Mouse (Mus musculus): ENCODE data around the gene Smarca2. TPM values are rescaled to one million over a fixed set of nuclear protein-coding genes. Genes with fewer than 3 reads are reported as not detected.

Gene Smarca2
- polyA plus RNA-seq, 1 experiment from 2014 or later: 72.0 TPM

DNA sequence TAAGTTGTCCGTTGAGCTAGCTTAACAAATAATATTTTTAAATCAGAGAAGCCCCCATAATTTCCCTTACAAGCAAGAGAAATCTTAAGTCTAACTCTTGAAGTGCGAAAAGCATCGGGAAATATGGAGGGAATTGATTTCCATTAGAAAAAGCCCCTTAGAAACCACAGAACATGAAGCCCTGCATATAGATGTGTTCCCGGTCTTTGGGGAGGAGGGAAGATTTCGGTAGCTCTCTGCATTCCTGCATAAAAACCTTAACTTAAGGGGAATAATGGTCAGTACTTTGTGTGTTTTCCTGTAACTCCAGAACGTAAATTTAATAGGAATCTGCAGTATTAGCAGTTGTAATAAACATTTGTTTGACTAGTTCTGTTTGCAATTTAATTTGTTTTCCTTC lies 143.8 kb downstream of the Smarca2 start:
- Histone ChIP-seq H3K27me3 (no peaks in the 10 kb centered on the region), H3K9ac (replicated peaks) (peak overlapping the region; percentile 66), H3K36me3 (peaks cover 20% of the 10 kb centered on the region; the same call in 1 of the 2 replicates), H3K4me1 (replicated peaks) (peaks cover 32% of the 10 kb centered on the region), H3K4me3 (replicated peaks) (peak overlapping the region; percentile 49), H3K27ac (peak overlapping the region; percentile 99), H3K4me2 (peak overlapping the region; percentile 68), H3K9me3 (no peaks in the 10 kb centered on the region)
- no peak for ATAC-seq (ENCODE audit: insufficient number of reproducible peaks, insufficient read depth, low FRiP score, low TSS enrichment, low read depth)
- WGBS: under 1% methylated on average over 6 of the region's 6 CpGs

DNA sequence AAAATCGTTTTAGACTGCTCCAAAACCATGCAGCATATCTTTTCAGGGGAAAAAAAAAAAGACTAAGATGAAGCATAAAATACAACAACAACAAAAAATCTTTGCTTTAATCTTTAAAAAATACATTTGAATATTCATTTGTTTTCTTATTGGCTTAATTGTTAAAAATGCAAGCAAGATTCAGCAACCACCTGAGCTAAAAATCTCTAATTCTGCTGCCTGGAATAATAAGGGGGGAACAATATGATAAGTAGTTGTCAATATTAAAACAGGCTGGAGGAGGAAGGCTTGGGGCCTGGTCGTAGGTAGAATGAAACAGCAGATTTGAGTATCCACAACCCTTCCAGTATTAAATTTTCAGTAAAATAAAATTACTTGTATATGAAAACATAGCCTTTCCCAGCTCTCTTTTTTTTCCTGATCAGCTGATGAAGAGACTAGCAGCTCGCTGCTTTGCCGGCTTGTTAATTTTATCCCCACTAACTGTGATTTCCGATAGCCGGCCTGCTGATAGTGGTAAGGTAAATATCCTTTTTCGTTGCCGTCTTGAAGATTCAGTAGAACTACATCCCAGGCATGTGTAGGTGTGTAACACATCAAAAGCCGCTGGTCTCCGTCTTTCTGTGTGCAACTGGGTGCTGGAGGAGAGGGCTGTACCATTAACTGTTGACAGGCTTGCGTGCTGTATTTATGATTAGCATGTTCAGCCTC lies 144.7 kb downstream of the Smarca2 start:
- H3K27ac ChIP-seq: peak overlapping the region; percentile 99
- no peak for ATAC-seq (ENCODE audit: insufficient number of reproducible peaks, insufficient read depth, low FRiP score, low TSS enrichment, low read depth)
- WGBS: 23% methylated on average over 11 of the region's 11 CpGs
- peak overlapping the region; percentile 47 for H3K9ac ChIP-seq (replicated peaks)
- peak overlapping the region; percentile 49 for H3K4me3 ChIP-seq (replicated peaks)
- H3K27me3 ChIP-seq: no peaks in the 10 kb centered on the region
- peaks cover 39% of the 10 kb centered on the region for H3K4me1 ChIP-seq (replicated peaks)
- H3K9me3 ChIP-seq: no peaks in the 10 kb centered on the region
- peak overlapping the region; percentile 68 for H3K4me2 ChIP-seq
- peaks cover 14% of the 10 kb centered on the region; the same call in 1 of the 2 replicates for H3K36me3 ChIP-seq

DNA sequence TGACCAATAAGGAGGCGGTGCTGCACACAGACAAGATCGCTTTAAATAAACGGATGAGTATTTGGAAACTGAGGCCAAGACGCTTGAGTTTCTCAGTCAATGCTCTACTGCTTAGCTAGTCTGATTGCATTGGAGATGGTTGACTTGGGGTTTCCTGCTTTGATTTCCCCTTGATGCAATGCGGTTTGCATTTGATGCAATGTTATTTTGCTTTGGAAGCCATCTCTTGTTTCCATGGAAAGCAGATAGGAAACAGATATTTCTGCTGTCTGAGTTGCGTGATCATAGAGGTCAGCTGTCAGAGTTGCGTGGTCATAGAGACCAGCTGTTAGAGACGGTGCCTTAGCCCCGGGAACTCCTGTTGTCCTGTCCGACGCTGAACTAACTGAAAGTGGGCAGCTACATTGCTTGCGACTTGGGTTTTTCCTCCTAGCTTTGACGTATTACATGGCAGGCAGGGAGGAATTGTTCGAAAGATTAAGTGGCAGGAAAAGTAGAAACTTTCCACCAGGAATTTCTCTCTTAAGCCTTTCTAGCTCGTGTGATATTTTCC lies 147.8 kb downstream of the Smarca2 start:
- no peak overlapping the region for H3K4me2 ChIP-seq

DNA sequence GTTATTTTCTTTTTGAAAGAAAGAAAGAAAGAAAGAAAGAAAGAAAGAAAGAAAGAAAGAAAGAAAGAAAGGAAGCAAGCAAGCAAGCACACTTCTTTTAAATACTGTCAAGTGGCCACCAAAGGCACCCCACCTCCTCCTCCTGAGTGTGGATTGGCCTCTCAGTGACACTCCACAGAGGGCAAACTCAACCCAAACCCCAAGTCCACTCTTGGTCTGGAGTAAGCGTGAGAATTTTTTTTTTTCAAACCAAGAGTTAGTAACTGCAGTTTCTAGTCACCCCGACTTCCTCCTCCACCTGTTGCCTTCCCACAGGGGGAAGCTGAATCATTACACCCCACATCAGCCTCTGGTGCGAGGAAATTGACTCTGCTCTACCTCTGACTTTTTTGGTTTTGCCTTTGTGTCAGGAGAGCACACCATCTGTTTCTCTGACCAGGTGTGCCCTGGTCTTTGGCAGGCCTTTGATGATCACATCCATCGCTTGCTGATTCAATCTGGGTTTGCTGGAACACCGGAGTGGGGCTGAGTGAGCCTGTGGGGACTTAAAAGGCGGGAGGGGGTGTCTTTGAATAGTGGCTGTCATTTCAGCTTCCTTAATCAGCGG lies 148.5 kb downstream of the Smarca2 start:
- Histone ChIP-seq H3K27me3 (no peaks in the 10 kb centered on the region), H3K27ac (peak overlapping the region; percentile 7; the same call in 1 of the 2 replicates), H3K4me3 (replicated peaks) (no peak overlapping the region), H3K9me3 (no peaks in the 10 kb centered on the region), H3K9ac (replicated peaks) (no peak overlapping the region), H3K4me2 (no peak overlapping the region), H3K36me3 (peaks cover 27% of the 10 kb centered on the region; the same call in 1 of the 2 replicates), H3K4me1 (replicated peaks) (peaks cover 28% of the 10 kb centered on the region)
- ATAC-seq (ENCODE audit: insufficient number of reproducible peaks, insufficient read depth, low FRiP score, low TSS enrichment, low read depth): no peak
- 42% methylated on average over 7 of the region's 7 CpGs for WGBS

More for the DNA sequence above, 147.8 kb downstream of the Smarca2 start:
- H3K9me3 ChIP-seq: no peaks in the 10 kb centered on the region
- peaks cover 28% of the 10 kb centered on the region for H3K4me1 ChIP-seq (replicated peaks)
- no peak overlapping the region for H3K4me3 ChIP-seq (replicated peaks)
- H3K27ac ChIP-seq: no peak overlapping the region
- no peak for ATAC-seq (ENCODE audit: insufficient number of reproducible peaks, insufficient read depth, low FRiP score, low TSS enrichment, low read depth)
- H3K36me3 ChIP-seq: peaks cover 27% of the 10 kb centered on the region; the same call in 1 of the 2 replicates
- WGBS: 80% methylated on average over 15 of the region's 15 CpGs
- no peak overlapping the region for H3K9ac ChIP-seq (replicated peaks)
- H3K27me3 ChIP-seq: no peaks in the 10 kb centered on the region

DNA sequence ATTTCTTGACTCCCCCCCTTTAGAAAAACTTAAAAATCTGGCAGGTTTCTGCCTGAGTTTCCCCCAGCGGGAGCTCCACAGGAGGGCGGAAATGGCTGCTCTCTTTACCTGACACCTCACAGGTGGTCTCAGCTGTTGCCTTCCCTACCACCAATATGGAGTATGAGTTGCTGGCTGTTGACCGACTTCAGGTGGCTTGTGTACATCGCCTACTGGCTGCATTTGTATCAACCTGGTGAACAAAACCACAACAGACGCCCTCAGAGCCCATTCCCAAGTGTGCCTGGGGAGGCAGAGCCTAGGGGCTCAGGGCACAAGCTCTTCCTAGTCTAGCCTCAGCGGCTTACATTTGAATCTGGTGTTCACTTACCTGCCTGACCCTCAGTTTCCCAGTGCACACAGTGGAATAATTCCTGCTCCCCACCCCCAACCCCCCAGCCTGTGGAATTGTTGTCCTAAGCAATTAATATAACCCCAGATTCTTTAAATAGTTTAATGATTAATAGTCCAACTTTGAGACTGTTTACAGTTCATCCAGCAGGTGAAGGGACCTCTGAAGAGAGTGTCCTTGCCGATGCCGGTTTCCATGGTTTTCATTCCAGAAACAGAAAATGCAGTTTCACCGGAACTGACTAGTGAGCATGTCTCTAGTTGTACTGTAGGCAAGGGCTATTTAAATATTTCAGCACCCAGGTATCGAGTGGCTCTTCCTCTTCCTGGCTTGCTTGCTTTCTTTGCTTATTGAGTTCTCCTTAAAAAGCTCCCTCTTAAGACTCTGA lies 149.4 kb downstream of the Smarca2 start:
- no peak for ATAC-seq (ENCODE audit: insufficient number of reproducible peaks, insufficient read depth, low FRiP score, low TSS enrichment, low read depth)
- H3K4me3 ChIP-seq (replicated peaks): no peak overlapping the region
- no peak overlapping the region for H3K27ac ChIP-seq
- H3K4me2 ChIP-seq: no peak overlapping the region
- no peaks in the 10 kb centered on the region for H3K27me3 ChIP-seq
- no peak overlapping the region for H3K9ac ChIP-seq (replicated peaks)
- H3K4me1 ChIP-seq (replicated peaks): peaks cover 28% of the 10 kb centered on the region
- 73% methylated on average over 10 of the region's 10 CpGs for WGBS
- H3K36me3 ChIP-seq: peaks cover 28% of the 10 kb centered on the region; the same call in 1 of the 2 replicates
- H3K9me3 ChIP-seq: no peaks in the 10 kb centered on the region

DNA sequence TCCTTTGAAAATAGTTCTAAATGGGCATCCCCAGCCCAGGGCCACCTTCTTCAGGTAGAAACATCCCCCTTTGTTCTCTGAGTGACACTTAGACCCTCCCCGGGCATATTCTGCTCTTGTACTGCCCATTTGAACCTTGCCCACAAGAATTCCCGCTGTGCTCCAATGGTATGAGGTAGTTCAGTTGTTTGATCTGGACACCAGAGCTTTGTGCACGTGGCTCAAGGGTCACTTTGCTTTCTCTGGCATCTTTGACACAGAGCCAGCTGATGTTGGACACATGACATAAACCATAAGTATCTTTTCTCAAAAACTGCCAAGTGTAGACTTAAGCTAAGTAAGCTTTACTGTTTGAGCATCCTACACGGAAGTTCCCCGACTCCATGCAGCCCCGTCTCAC lies 151.1 kb downstream of the Smarca2 start:
- H3K9ac ChIP-seq (replicated peaks): no peak overlapping the region
- H3K4me3 ChIP-seq (replicated peaks): no peak overlapping the region
- WGBS: 87% methylated on average over 6 of the region's 6 CpGs
- H3K27ac ChIP-seq: no peak overlapping the region
- no peaks in the 10 kb centered on the region for H3K27me3 ChIP-seq
- H3K9me3 ChIP-seq: no peaks in the 10 kb centered on the region
- no peak for ATAC-seq (ENCODE audit: insufficient number of reproducible peaks, insufficient read depth, low FRiP score, low TSS enrichment, low read depth)
- peaks cover 19% of the 10 kb centered on the region for H3K4me1 ChIP-seq (replicated peaks)
- peaks cover 43% of the 10 kb centered on the region for H3K36me3 ChIP-seq
- H3K4me2 ChIP-seq: no peak overlapping the region

DNA sequence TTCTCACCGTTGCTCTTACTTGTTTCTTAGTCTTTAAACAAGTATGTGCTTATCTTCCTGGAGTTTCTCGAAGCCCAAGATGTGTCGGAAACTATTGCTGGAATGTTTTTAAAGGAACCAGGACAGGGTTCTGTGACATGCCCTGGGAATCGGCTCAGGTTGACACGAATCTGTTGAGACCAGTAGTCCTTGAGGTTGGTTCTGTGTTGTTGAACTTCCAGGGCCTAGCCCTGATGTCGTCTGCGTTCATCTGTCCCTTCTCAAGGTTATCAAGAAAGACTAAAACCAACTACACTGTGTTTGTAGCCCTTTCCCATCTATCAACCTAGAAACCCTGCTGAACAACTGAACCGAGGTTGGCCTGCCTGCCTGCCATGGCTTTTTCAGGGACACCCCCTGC lies 151.5 kb downstream of the Smarca2 start:
- Histone ChIP-seq H3K9ac (replicated peaks) (no peak overlapping the region), H3K4me1 (replicated peaks) (peaks cover 16% of the 10 kb centered on the region), H3K36me3 (peaks cover 47% of the 10 kb centered on the region), H3K4me2 (no peak overlapping the region), H3K27me3 (no peaks in the 10 kb centered on the region), H3K4me3 (replicated peaks) (no peak overlapping the region), H3K9me3 (no peaks in the 10 kb centered on the region), H3K27ac (no peak overlapping the region)
- ATAC-seq (ENCODE audit: insufficient number of reproducible peaks, insufficient read depth, low FRiP score, low TSS enrichment, low read depth): no peak
- 84% methylated on average over 8 of the region's 8 CpGs for WGBS

DNA sequence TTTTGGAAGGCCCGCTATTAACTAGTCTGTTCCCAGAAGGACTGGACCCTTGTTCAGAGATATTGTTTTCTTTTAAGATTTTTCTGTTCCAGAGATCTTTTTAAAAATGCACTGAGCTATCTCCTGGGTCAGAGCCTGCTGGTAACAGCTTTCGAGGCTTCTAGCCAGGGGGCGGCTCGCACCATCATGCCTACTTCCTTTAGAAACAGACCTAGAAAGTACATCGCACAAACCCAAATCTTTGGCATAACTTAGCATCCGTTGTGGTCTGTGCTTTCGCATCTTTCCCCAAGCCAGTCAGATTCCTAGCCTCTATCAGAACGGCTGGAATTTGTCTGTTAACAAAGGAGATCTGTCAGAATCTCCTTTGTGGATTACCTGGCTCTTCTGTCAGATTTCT lies 153.3 kb downstream of the Smarca2 start:
- no peak overlapping the region for H3K27ac ChIP-seq
- no peak overlapping the region for H3K9ac ChIP-seq (replicated peaks)
- H3K4me3 ChIP-seq (replicated peaks): no peak overlapping the region
- H3K36me3 ChIP-seq: peaks cover 50% of the 10 kb centered on the region
- no peaks in the 10 kb centered on the region for H3K9me3 ChIP-seq
- H3K27me3 ChIP-seq: no peaks in the 10 kb centered on the region
- peaks cover 12% of the 10 kb centered on the region for H3K4me1 ChIP-seq (replicated peaks)
- no peak for ATAC-seq (ENCODE audit: insufficient number of reproducible peaks, insufficient read depth, low FRiP score, low TSS enrichment, low read depth)
- whole genome bisulfite sequencing: 91% methylated on average over 8 of the region's 8 CpGs
- H3K4me2 ChIP-seq: no peak overlapping the region

DNA sequence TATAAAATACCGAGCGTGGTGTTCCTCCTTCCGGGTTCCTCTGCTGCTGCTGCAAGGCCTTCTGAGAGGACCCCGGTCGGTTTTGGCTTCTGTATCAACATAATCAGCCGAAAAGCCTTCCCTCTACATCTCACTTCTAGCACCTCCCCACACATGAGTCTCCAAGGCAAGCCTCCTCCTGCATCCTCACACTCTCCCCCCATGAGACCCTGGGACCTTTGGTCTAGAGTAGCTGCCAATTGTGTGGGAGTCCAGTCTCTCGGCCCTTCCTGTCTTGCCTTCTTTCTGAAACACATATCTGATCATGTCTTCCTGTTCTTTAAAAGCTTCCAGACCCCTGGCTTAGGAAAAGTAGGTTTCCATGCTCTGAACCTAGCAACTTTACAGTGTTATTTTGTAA lies 153.8 kb downstream of the Smarca2 start:
- Histone ChIP-seq H3K9ac (replicated peaks) (no peak overlapping the region), H3K4me1 (replicated peaks) (peaks cover 8% of the 10 kb centered on the region), H3K4me3 (replicated peaks) (no peak overlapping the region), H3K27ac (no peak overlapping the region), H3K36me3 (peaks cover 48% of the 10 kb centered on the region), H3K4me2 (no peak overlapping the region), H3K9me3 (no peaks in the 10 kb centered on the region), H3K27me3 (no peaks in the 10 kb centered on the region)
- ATAC-seq (ENCODE audit: insufficient number of reproducible peaks, insufficient read depth, low FRiP score, low TSS enrichment, low read depth): no peak
- WGBS: 77% methylated on average over 7 of the region's 7 CpGs

DNA sequence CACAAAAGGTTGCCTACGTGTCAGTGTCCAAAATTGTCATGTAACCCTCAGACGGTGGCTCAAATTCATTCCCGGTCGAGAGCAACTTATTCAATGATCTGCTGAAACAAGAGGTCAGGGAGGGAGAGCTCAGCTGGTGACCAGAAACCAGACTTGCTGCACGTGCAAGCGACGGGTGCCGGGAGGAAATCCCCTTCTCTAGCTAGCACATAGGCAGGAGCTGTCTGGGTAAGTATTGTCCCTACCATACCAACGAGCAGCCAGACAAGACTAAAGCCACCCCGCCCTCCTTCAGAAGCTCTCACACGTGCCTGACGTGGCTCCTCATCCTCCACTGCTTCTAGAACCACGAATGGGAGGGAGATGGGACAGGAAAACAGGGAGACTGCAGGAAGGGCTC lies 154.4 kb downstream of the Smarca2 start:
- Histone ChIP-seq H3K36me3 (peaks cover 48% of the 10 kb centered on the region), H3K4me1 (replicated peaks) (peaks cover 1% of the 10 kb centered on the region; the same call in 1 of the 2 replicates), H3K4me2 (no peak overlapping the region), H3K9me3 (no peaks in the 10 kb centered on the region), H3K9ac (replicated peaks) (no peak overlapping the region), H3K27ac (no peak overlapping the region), H3K4me3 (replicated peaks) (no peak overlapping the region), H3K27me3 (no peaks in the 10 kb centered on the region)
- ATAC-seq (ENCODE audit: insufficient number of reproducible peaks, insufficient read depth, low FRiP score, low TSS enrichment, low read depth): no peak
- 83% methylated on average over 13 of the region's 13 CpGs for WGBS

DNA sequence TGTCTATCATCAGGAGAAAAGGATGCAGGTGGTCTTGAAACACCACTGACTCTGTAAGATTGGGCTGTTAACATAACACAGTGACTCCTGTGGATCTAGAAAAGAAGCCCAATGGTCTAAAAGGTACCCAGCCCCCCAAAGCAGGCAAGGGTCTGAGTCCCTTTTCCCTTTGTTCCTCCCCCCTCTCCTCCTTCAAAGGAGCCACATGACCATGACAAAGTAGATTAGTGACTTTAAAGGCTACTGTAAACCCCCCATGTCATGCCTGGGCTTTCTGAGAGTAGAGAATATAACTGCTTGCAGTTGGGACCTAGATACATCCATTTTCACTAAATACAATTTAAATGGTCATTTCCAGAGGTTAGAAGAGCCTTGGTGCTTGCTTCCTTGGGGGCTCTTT lies 156.4 kb downstream of the Smarca2 start:
- no peak for ATAC-seq (ENCODE audit: insufficient number of reproducible peaks, insufficient read depth, low FRiP score, low TSS enrichment, low read depth)
- H3K4me2 ChIP-seq: no peak overlapping the region
- no peak overlapping the region for H3K27ac ChIP-seq
- no peak overlapping the region for H3K4me3 ChIP-seq (replicated peaks)
- no peak overlapping the region for H3K9ac ChIP-seq (replicated peaks)
- peaks cover 44% of the 10 kb centered on the region for H3K36me3 ChIP-seq
- no peaks in the 10 kb centered on the region for H3K27me3 ChIP-seq
- H3K4me1 ChIP-seq (replicated peaks): no peaks in the 10 kb centered on the region
- no peaks in the 10 kb centered on the region for H3K9me3 ChIP-seq
